Mouse (Mus musculus) hindlimb bud, embryonic 11.5 days (tissue): Measurements from ENCODE around the gene Pld5.

Experiments used
- DNase-seq: peaks from one replicate; pipeline ENCODE4 v3.0.0-alpha.2; 2012; ENCODE audit warnings: low read depth, low spot score; ENCODE audit errors: extremely low spot score

Gene Pld5

DNA sequence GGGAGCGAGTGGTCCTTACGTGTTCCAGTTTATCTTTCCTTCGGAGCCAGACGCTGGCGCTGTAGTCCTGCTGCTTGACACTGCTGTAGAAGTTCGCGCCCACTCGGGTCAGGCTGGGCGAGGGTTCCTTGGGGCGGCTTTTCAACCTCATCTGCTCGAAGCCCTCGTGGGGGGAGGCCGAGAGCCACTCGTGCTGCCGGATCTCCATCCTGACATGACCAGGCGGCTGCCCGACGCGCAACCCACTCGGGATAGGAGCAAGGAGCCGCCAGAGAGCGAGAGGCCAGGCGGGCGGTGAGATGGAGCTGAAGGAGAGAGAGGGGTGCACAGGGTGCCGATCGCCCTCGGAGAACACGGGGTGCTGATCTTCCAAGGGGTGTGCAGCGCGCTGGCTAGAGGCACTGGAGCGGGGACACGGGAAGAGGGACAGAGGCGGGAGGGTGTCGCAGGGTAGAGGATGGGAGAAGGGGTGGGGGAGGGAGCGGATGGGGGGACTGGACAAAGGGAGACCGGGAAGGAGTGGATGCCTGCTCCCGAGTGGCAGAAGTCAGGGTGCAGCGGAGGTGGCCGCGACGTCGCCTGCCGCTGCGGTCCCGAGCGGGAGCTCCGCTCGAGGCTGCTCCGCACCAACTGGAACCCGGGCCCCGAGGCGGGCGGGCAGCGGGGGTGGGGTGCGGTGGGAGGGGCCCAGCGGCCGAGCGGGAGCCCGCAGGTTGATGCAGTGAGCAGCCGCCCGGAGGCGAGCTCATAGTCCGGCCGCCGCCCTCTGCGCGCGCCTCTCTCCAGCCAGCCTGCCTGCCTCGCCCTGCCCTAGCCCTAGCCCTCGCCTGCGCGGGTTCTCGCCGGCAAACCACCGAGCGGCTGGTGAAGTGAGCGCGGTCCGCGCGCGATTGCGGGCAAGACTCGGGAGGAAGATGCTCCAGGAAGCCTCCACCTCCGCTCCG lies at the start of gene Pld5:
Pld5 (minus strand) TSS at position 646 of the 944 bp plus-strand sequence.
- no peak for DNase-seq

DNA sequence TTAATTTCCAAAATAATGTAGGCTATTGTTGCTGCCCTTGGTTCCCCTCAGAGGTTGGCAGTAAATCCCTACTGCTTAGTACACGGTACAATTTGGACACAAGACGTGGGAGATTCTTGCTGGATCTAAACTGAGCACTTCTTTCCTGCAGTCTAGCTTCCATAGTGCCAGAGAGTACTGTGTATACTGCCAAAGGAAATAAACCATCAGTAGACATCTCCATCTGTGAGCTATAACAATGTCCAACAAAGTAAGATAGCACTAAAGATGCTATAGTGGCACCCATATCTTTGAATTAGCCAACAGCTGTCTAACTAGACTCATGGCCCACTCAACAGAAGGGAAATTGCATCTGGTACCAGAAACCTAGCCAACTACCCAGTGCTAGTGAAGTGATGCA lies 40.0 kb upstream of the Pld5 start:
- DNase-seq: no peak

DNA sequence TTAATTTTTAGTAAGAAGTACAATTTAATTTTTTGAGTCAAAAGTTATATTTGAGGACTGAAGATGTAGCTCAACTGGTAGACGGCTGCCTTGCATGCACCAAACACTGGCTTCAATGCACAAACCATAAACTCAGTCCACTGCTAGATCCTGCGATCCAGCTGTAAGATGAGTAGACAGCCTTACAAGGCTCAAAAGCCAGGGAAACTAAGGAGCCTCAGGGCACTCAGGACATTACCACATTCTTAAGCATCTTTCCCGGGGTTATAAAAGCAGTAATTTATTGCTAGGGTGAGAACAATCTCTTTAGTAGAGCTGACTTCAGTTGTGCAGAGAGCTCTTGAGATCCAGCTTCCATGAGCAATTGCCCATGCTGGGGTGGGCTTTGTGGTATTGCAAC lies 35.1 kb upstream of the Pld5 start:
- no peak for DNase-seq

DNA sequence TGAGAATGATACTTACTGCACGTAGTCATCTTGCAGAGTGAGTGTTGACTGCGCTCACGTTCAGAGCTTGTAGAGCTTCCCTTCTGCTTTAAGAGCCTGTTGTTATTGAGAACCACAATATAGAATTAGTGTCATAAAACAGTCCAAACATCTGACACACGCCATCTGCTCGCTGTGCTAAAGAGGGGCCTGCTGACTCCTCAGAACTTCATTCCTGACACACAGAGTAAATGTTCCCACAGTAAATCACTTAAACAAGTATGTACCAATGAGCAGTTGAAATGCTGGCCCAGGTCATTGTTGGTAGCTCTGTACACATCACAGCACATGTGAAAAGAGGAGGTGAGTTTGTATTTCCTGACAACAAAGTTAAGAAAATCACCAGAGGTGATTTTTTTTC lies 14.3 kb upstream of the Pld5 start:
- no peak for DNase-seq

DNA sequence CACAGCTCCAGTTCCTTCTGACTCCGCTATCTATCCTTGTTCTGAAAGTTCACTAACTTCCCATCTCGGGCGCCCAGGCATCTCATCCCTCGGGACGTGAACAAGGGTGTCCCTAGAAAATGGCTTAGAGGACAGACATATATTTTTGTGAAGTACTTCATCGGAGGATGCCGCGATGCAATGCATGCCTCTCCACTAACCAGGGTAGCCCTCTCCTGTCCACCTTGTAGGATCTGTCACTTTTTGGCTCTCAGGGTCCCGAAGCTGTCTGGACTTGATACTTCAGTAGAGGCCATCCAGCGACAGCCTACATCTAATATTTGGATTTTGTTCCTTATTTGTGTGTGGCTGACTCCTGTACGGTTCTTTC lies 484 bp upstream of the Pld5 start:
- no peak for DNase-seq

DNA sequence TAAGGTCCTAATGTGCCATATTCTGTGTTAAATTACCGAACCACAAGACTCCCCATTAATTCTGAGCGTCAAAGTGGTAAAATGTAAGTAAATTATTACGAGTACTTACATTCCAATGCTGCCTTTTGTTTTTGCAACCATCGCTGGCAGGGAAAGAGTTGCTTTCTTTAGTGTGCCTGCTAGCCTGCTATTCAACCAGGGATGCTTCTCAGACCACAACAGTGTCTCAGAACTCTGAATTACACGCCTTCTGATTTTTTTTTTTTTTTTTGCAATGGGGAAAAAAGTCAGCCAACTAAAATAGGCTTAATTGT lies 26.4 kb downstream of the Pld5 start:
- DNase-seq: no peak

DNA sequence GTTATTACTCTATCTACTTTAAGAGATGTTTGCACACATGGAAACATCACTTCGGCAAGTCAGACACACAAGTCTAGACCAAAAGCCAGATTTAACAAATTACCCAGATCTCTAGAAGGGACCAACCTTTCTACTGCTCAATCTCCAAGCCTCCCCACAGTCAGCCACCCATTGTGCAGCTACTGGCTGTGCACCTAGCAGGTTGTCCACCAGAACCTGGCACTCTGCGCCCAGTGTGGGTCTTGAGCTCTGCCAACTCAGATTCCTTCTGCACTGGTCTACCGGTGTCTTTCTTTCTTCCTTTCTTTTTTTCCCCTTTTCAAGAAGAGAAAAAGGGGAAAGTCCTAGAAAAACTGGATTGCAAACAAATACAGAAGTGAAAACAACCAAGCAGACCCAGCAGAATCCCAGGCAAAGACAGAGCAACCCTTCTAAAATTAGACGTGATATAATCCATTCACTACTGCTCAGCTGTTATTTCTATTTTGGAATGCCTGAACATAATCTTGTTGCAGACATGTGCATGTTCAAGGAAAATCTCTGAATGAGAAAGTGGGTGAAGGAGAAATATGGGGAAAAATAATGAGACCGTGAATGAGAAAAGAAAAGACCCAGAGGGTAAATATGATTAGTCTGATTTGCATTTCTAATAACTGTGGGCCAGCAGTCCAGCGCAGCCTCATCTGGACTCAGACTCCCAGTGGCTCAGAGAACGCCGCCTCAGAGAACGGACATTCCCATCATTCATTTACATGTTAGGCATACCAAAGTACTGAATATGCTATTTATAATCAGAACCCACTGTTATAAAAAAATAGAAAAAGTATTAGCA lies 27.0 kb downstream of the Pld5 start:
- DNase-seq: no peak

DNA sequence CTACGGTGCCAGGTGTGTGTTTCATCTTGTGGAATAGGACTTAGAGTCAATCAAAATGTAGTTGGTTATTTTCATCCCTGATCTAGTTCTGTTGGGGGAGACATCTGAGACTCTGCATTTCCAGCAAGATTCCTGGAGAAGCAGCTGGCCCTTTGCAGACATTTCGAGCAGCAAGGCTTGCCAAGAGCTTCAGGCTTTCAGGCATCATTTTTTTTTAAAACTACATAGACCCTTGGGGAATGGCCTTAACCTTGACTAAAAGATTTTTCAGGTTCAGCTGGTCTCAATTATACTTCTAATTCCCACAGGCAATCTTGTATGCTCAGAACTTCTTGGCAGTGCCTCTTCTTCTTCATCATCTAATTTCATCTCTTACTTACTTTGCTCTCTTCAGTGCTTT lies 35.9 kb downstream of the Pld5 start:
- DNase-seq: no peak

DNA sequence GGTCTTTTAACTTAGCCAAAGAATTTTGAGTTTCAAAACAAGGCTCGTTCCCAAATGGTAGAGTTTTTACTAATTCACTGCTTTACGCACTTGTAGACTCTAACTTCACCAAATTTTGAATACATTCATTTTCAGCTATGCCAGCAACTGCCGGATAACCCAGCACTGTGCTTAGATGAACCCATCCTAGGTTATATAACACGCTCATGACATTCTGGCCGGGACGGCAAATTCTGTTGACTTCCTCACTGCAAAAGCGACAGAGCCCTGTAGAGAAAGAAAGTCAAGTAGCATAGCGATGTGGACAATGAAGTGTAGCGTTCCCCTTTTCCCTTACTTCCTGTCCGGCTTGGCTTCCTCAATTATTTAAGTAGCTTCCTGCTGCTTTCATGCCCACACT lies 51.3 kb downstream of the Pld5 start:
- DNase-seq: no peak

DNA sequence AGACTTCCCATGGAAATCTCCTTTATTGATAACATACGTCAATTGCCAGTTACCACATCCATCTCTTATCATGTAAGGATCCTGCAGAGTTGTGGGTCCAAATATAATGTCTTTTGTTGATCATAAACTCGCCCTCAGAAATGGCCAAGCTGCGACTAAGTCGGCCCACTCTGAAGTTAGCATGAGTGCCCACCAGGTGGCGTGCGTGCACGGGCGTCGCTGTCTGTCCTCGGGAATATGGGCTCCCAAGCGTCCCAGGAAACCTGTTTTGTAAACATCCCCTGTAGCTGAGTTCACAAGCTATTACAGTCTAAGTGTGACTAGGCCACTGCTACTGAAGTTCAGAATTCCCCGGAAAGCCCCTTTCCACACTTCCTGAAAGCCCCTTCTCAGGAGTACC lies 51.9 kb downstream of the Pld5 start:
- peak; percentile 16 for DNase-seq

DNA sequence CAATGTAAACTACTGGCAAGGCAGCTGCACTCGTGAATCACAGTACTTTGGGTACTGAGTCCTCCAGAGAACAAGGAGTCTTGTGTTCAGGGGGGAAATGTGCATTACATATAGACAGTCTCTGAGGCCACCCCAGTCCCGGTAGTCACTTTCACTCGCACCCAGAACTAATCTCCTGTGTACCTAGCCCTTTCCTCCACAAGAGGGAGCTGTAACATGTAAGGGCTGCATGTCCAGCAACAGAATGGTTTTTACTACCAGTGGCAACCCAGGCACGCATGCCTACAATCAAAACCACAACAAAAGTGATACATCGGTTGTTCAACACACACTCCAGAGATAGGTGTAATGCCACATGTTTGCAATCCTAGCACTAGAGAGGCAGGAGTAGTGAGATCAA lies 56.9 kb downstream of the Pld5 start:
- no peak for DNase-seq

DNA sequence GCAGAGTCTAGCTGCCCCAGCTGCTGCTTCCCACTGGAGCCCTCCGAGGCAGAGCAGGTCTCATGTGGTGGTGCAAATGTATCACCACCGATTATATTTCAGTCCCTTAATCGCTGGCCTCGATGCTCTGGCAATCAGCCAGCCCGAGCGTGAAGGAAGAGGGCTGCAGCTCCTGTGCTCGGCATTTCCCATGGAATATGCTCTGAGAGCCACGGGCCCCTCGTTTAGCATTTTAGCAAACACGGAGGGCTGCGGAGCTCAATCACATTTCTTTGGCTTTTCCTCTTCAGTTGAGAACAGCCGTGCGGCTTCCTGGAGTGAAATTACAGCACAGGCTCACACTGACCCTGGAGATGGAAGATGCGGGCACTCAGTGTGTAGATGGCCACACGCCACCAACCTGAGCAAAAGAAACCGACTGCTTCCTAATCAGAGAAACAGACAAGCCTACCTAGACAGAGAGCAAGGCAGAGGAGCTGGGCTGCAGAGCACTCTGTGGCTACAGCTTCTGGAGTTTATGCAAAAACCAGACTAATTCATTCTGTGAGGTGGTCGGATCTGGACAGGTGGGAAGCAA lies 61.4 kb downstream of the Pld5 start:
- DNase-seq: no peak

DNA sequence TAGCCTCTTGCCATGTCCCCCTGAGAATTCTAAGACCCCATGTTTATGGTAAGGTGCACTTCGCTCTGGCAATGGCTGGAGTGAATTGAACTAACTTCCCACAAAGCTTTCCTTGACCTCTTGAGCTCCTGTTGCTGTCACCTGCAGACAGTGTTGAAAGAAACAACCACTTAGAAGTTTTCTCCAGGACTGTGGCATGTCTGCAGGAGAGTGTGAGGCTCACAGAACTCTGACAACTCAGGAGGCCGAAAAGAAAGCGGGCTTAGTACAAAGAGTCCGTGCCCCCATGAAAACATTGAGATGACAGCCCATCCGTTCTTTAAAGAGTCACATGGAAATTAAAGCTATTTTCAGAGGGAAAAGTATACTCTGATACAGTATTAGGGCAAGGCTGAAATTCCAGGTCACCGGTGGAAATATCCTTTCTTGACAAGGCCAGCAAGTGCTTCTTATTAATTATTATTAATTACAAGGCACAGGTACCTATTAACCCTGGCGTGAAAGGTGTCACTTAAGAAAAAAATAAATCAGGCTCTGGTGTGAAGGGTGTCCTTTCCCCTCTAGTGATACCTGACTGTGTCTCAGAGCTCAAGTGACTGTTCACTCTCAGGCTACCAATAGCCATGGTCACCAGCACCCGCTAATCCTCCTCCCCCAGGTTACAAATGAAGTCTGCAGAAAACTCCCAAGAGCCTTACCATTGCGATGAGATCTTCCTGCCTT lies 62.0 kb downstream of the Pld5 start:
- no peak for DNase-seq

DNA sequence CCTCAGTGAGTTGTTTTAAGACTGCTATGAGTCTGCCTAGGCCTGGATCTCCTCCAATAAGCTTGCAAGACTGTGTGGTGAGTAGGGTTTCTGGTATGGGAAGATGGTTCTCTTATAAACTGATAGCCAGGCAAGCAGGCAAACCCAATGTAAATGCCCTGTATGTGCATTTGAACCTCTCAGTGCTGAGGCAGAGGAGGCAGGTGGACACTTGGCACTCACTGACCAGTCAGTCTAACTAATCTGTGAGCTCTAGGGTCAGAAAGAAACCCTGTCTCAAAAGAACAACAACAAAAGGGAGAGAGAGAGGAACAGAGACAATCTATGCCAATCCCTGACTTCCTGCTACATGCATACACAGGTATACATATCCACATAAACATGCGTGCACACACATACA lies 64.3 kb downstream of the Pld5 start:
- DNase-seq: no peak

DNA sequence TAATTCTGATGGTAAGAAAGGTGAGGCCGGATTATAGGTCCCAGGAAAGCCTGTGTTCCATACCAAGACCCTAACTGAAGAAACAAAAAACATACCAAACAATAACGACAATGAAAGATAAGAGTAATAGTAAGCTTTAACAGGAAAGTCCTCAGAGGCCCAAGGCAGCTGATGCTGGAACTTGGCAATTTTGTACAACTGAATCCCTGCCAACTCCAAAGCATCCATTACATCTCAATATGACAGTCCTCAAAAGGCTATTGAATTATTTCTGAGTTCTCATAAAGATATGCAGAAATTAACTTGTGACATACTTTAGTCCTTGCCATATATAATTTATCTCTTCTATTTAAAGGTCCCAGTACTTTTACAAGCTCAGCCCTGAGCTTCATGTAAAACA lies 67.1 kb downstream of the Pld5 start:
- DNase-seq: no peak

DNA sequence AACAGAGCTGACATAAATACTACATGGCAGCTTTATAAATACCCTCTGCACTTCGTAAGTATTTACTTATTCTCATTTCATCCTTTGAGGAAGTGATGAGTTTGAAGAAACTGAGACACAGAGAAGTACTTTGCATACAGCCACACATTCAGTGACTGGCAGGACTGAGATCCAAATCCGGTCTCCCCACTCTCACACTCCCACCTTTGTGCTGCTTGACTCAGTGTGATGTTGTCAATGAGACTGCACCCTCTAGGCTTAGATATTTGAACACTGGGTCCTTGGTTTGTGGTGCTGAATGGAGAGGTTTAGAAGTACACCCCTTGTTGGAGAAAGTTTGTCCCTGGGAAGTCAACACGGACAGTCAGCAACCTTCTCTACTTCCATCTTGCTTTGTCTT lies 72.8 kb downstream of the Pld5 start:
- DNase-seq: no peak

DNA sequence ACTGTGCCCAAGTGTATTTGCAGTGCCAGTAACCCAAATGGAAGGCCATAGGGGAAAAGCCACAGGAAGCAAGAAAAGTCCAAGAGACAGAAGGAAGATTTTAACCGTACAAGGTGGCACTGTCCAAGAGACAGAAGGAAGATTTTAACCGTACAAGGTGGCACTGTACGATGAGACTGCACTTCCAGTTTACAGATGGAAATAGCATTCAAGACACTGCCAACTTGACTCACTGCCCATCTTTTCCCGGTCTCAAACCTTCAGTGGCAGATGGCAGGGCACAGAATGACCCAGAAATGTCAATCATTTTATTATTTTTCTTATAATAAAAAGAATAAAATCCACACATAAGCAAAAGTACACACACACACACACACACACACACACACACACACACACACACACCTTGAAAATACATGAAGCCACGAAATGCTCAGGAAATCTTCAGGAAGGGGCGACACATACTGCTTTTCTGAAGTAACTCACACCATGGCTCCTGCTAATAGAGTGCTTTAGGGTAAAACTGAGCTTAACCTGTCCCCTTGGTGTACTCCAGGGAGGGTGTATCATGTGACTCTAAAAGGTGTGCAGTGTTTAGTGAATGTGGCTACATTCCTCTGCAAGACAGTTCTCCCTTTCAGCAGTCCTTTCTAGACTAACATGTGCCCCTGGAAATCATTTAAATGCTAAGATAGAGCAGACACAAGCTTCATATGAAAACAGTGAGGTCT lies 77.9 kb downstream of the Pld5 start:
- DNase-seq: no peak

DNA sequence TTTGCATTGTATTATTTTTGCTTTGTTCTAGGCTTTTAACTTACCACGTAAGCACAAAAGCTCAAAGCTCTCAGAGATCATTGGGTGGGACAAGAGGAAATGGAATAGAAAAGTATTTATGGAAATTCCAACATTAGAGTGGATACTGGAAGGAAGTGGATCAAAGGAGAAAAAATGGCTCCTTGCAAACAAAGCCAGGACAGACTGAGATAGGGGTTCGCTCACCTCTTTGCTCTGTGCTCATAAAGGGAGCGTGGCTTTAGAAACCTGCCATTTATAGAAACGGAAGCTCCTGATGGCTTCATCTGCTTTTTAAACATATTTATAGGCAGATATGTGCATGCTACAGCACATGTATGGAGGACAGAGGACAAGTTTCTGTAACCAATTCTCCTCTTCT lies 78.8 kb downstream of the Pld5 start:
- DNase-seq: no peak

DNA sequence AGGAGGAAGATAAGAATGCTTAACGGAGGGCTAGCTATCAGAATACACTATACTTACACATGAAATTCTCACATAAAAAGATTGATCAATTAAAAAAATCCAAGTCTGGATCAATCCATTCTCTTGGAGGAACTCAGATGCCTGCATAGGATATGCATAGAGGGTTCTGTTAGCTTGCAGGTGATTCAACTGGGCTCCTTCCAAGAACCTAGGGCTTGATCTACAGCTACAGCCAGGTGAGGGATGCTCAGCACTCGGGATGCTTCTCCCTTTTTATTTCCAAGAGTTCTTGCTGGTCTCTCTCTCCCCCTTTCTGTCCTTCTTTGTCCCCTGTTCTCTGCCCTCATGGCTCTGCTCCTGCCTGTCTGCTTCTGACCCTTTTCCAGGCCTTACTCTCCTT lies 80.4 kb downstream of the Pld5 start:
- DNase-seq: no peak

DNA sequence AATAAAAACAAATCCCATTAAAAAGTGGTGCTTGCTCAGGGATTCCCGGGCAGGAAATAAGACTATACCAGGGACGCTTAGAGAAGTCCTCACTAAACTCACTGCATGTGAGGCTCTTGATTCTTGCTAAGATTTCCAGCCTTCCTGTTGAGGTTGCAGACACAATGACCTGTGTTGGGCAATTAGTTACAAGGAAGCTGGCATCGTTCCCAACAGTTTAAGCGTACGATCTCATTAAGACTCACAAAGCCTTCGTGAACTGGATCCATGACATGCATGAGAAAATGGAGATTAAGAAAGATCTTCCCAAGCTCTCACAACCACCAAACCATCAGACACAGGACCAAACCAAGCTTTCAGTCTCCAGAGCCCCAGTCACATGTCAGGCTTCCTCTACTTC lies 91.1 kb downstream of the Pld5 start:
- DNase-seq: no peak

DNA sequence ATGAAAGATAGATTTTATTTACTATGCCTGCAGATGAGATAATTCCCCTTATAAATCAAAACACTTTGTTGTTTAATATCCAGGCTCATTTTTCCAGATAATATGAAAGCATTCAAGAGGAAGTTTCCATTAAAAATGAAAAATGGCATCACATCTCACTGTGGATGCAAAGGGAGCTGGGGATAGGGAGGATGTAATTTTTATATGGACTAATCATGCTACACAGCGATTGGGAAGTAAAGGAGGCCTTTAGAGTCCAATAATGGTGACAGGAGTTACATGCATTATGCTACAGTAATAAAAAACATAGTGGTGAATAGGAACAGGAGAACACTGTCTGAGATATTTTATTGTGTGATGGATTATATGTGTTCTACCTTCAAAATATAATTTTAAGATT lies 100.1 kb downstream of the Pld5 start:
- no peak for DNase-seq
